Mouse (Mus musculus) CH12.LX (cell line): ENCODE data around the gene Znhit3. TPM values are rescaled to one million over a fixed set of nuclear protein-coding genes. Genes with fewer than 3 reads are reported as not detected.

Experiments
- DNase-seq: peaks from one replicate; pipeline ENCODE4 v3.0.0-alpha.2; 2013; ENCODE audit errors: extremely low read depth
- H3K27ac ChIP-seq: 2 replicates; pipeline ENCODE4 v1.5.1; 2012; ENCODE audit warnings: low read depth, mild to moderate bottlenecking, control low read depth, moderate library complexity; ENCODE audit not compliant: insufficient read depth
- H3K27me3 ChIP-seq: replicated peaks from 2 replicates; pipeline ENCODE3; 2012; ENCODE audit warnings: inconsistent platforms
- H3K36me3 ChIP-seq, 2 experiments: replicated peaks in 1 of 2; 2 replicates each; pipeline versions ENCODE3 to v1.6.1; 2012; ENCODE audit warnings: inconsistent platforms in 1 of 2, low read length in 1 of 2, mild to moderate bottlenecking in 1 of 2, mixed read lengths in 1 of 2, moderate library complexity in 1 of 2; ENCODE audit not compliant: control insufficient read depth in 1 of 2, insufficient read depth in 1 of 2
- H3K4me1 ChIP-seq, 2 experiments: 2 replicates each; pipeline ENCODE4 v1.6.1; 2012; ENCODE audit warnings: inconsistent platforms in 1 of 2, moderate library complexity in 1 of 2; ENCODE audit not compliant: insufficient read depth in 2 of 2, control insufficient read depth in 1 of 2
- H3K4me2 ChIP-seq: 2 replicates; pipeline ENCODE4 v1.6.1; 2012; ENCODE audit warnings: low read depth, mild to moderate bottlenecking, control low read depth; ENCODE audit not compliant: poor library complexity, insufficient read depth, severe bottlenecking
- H3K4me3 ChIP-seq, 3 experiments: fragments of 150-350 bp in 1 of 3; sonication (generic) in 1 of 3; replicated peaks in 1 of 3; 2 replicates each; pipeline versions ENCODE3 to v1.5.1; 2011 to 2012; ENCODE audit warnings: low read depth in 2 of 3, low read length in 2 of 3, mild to moderate bottlenecking in 2 of 3, moderate library complexity in 2 of 3, control low read depth in 1 of 3, improper control_type of control experiment in 1 of 3, inconsistent platforms in 1 of 3, mixed read lengths in 1 of 3; ENCODE audit not compliant: poor library complexity in 1 of 3
- H3K79me2 ChIP-seq: replicated peaks from 2 replicates; pipeline ENCODE4 v1.6.1; 2012; ENCODE audit warnings: mild to moderate bottlenecking, moderate library complexity; ENCODE audit not compliant: control insufficient read depth, poor library complexity, insufficient read depth, severe bottlenecking; ENCODE audit errors: extremely low read depth
- H3K9ac ChIP-seq: 2 replicates; pipeline ENCODE4 v1.6.1; 2012; ENCODE audit warnings: low read depth, mild to moderate bottlenecking, control low read depth, moderate library complexity; ENCODE audit not compliant: insufficient read depth
- H3K9me3 ChIP-seq: replicated peaks from 2 replicates; pipeline ENCODE3; 2012; ENCODE audit warnings: low read length, inconsistent platforms, mixed read lengths
- CHD2 ChIP-seq: IDR thresholded peaks from 2 replicates; pipeline ENCODE4 v1.6.1; 2011; ENCODE audit warnings: low read length, improper control_type of control experiment
- CTCF ChIP-seq, 2 experiments: IDR thresholded peaks in 1 of 2; conservative IDR thresholded peaks in 1 of 2; 2 replicates each; pipeline ENCODE4 v1.5.1; 2011 to 2012; ENCODE audit warnings: low read depth in 2 of 2, low read length in 2 of 2, improper control_type of control experiment in 1 of 2, inconsistent platforms in 1 of 2, mild to moderate bottlenecking in 1 of 2, moderate library complexity in 1 of 2
- ELF1 ChIP-seq: IDR thresholded peaks from 2 replicates; pipeline ENCODE4 v1.6.1; 2014; ENCODE audit warnings: low read depth, mild to moderate bottlenecking, inconsistent platforms, low read length, improper control_type of control experiment
- ETS1 ChIP-seq: conservative IDR thresholded peaks from 2 replicates; pipeline ENCODE4 v1.6.1; 2012; ENCODE audit warnings: low read depth, mild to moderate bottlenecking, inconsistent platforms, low read length, improper control_type of control experiment, moderate library complexity
- IRF4 ChIP-seq: IDR thresholded peaks from 2 replicates; pipeline ENCODE4 v1.6.1; 2014; ENCODE audit warnings: low read depth, mild to moderate bottlenecking, inconsistent platforms, low read length, improper control_type of control experiment
- JUN ChIP-seq: IDR thresholded peaks from 2 replicates; pipeline ENCODE4 v1.6.1; 2011; ENCODE audit warnings: low read depth, mild to moderate bottlenecking, low read length, improper control_type of control experiment, moderate library complexity; ENCODE audit not compliant: insufficient read depth
- KAT2A ChIP-seq: IDR thresholded peaks from 2 replicates; pipeline ENCODE4 v1.6.1; 2012; ENCODE audit warnings: low read length, improper control_type of control experiment, inconsistent platforms; ENCODE audit not compliant: insufficient replicate concordance
- MAZ ChIP-seq: IDR thresholded peaks from 2 replicates; pipeline ENCODE4 v1.6.1; 2012; ENCODE audit warnings: low read depth, mild to moderate bottlenecking, inconsistent platforms, low read length, improper control_type of control experiment, moderate library complexity
- MEF2A ChIP-seq: IDR thresholded peaks from 2 replicates; pipeline ENCODE4 v1.6.1; 2014; ENCODE audit warnings: low read depth, mild to moderate bottlenecking, inconsistent platforms, low read length, improper control_type of control experiment, borderline replicate concordance
- MXI1 ChIP-seq: IDR thresholded peaks from 2 replicates; pipeline ENCODE4 v1.6.1; 2011; ENCODE audit warnings: mild to moderate bottlenecking, low read depth, low read length, improper control_type of control experiment
- MYC ChIP-seq: IDR thresholded peaks from 2 replicates; pipeline ENCODE4 v1.6.1; 2011; ENCODE audit warnings: low read depth, mild to moderate bottlenecking, improper control_type of control experiment, low read length
- NELFE ChIP-seq: IDR thresholded peaks from 2 replicates; pipeline ENCODE4 v1.6.1; 2011; ENCODE audit warnings: low read depth, low read length, improper control_type of control experiment
- PAX5 ChIP-seq: IDR thresholded peaks from 2 replicates; pipeline ENCODE4 v1.6.1; 2012; ENCODE audit warnings: low read length, inconsistent platforms, mixed read lengths
- POLR2AphosphoS2 ChIP-seq: IDR thresholded peaks from 2 replicates; pipeline ENCODE4 v1.6.1; 2011; ENCODE audit warnings: low read depth, low read length, improper control_type of control experiment
- RAD21 ChIP-seq: IDR thresholded peaks from 2 replicates; pipeline ENCODE4 v1.6.1; 2011; ENCODE audit warnings: low read depth, mild to moderate bottlenecking, low read length, improper control_type of control experiment, moderate library complexity
- RCOR1 ChIP-seq: conservative IDR thresholded peaks from 2 replicates; pipeline ENCODE4 v1.6.1; 2012; ENCODE audit warnings: low read depth, mild to moderate bottlenecking, inconsistent platforms, low read length, improper control_type of control experiment
- SIN3A ChIP-seq: IDR thresholded peaks from 2 replicates; pipeline ENCODE4 v1.6.1; 2012; ENCODE audit warnings: low read length, improper control_type of control experiment, inconsistent platforms
- TBP ChIP-seq: conservative IDR thresholded peaks from 2 replicates; pipeline ENCODE4 v1.6.1; 2011; ENCODE audit warnings: low read depth, low read length, improper control_type of control experiment
- TCF12 ChIP-seq: IDR thresholded peaks from 2 replicates; pipeline ENCODE4 v1.6.1; 2014; ENCODE audit warnings: low read depth, mild to moderate bottlenecking, inconsistent platforms, low read length, improper control_type of control experiment
- ZKSCAN1 ChIP-seq: IDR thresholded peaks from 2 replicates; pipeline ENCODE4 v1.6.1; 2012; ENCODE audit warnings: low read depth, inconsistent platforms, low read length, improper control_type of control experiment, borderline replicate concordance
- ZNF384 ChIP-seq: IDR thresholded peaks from 2 replicates; pipeline ENCODE4 v1.6.1; 2012; ENCODE audit warnings: low read depth, low read length, improper control_type of control experiment, inconsistent platforms
- dilution Hi-C: fragments of 300-500 bp; cut with MboI; formaldehyde crosslinking; loops from 2 replicates; pipeline ENCODE4 v1.14.3; 2020; ENCODE audit warnings: low sequenced_read_pairs; ENCODE audit not compliant: extremely low pct_unique_long_range_greater_than_20kb, extremely low pct_ligation_motif_present
- in situ Hi-C: fragments of 300-500 bp; cut with MboI; formaldehyde crosslinking; loops from 3 replicates; pipeline ENCODE4 v1.14.3; 2019; ENCODE audit warnings: low sequenced_read_pairs, low pct_ligation_motif_present, low pct_unique_long_range_greater_than_20kb, mixed read lengths
- polyA plus RNA-seq: library from polyadenylated mRNA; unstranded; fragments of >175 nt; gene quantifications from 2 replicates; pipeline ENCODE4 v1.2.1, GENCODE M21; 2012; ENCODE audit warnings: low read depth; ENCODE audit not compliant: insufficient read length
- total RNA-seq, 2 experiments: library from RNA; depleted of rRNA; stranded (reverse); fragments of 300-350 nt in 1 of 2; fragments of >200 nt in 1 of 2; gene quantifications; 2 replicates each; pipeline ENCODE4 v1.2.3; 2012 to 2014

Znhit3 gene
- total and polyA plus RNA-seq, 3 experiments = 59.3 to 130 (median 62.9) TPM

- no peak overlapping the region for H3K4me3 ChIP-seq
- no peak for DNase-seq
- no peaks in the 10 kb centered on the region for H3K27me3 ChIP-seq
- TF ChIP-seq CHD2 (no peak), KAT2A (no peak), RCOR1 (no peak), RAD21 (no peak; the same call in 1 of the 2 replicates), CTCF (conservative IDR thresholded peaks at IDR 0.05 in 1 of 2, IDR thresholded peaks at IDR 0.05 in 1 of 2; ENCODE audit: low read depth in 2 of 2, low read length in 2 of 2) (peak in 1 of 2 experiments; percentile 30; a peak in 2 of 4 replicates), ZNF384 (peak; percentile 75), PAX5 (no peak), MYC (peak; percentile 86)
- peaks cover 11 to 40% of the 10 kb centered on the region in 2 experiments for H3K36me3 ChIP-seq
- peaks cover 17% of the 10 kb centered on the region for H3K79me2 ChIP-seq
- in situ Hi-C loops = no loop called here
- H3K9ac ChIP-seq = no peak overlapping the region
- no peak overlapping the region for H3K4me2 ChIP-seq
- dilution Hi-C loops = no loop called here
- H3K27ac ChIP-seq = no peak overlapping the region
- H3K4me1 ChIP-seq = peaks cover 0 to 31% of the 10 kb centered on the region in 2 experiments; a peak in 2 of 4 replicates
- H3K9me3 ChIP-seq = no peaks in the 10 kb centered on the region
These were observed 42.9 kb downstream of the Znhit3 start for GRCm38 (mm10) chr11:84873042-84873833.

- peak overlapping the region; percentile 98 for H3K9ac ChIP-seq
These were observed 44.6 kb downstream of the Znhit3 start for GRCm38 (mm10) chr11:84871548-84872069.

GRCm38 (mm10) chr11:84871046-84871445 lies 45.1 kb downstream of the Znhit3 start:
- TF ChIP-seq ETS1 (no peak; the same call in 1 of the 2 replicates), ZNF384 (no peak), MYC (peak; percentile 90), NELFE (peak; percentile 16; the same call in 1 of the 2 replicates), JUN (peak; percentile 5; the same call in 1 of the 2 replicates), MAZ (0 out of 2 replicates have a peak, but pooled peaks have one; percentile 9), SIN3A (no peak; the same call in none of the 2 replicates), MEF2A (0 out of 2 replicates have a peak, but pooled peaks have one; percentile 11), TCF12 (peak; percentile 14; the same call in 1 of the 2 replicates), MXI1 (peak; percentile 71), KAT2A (no peak), IRF4 (peak; percentile 36), POLR2AphosphoS2 (0 out of 2 replicates have a peak, but pooled peaks have one; percentile 73)
- in situ Hi-C loops = no loop called here
- Histone ChIP-seq H3K4me1 (peaks cover 8 to 40% of the 10 kb centered on the region in 2 experiments; a peak in 3 of 4 replicates), H3K27ac (peak overlapping the region; percentile 74), H3K4me3 (peak overlapping the region; percentile 61 to 83 (median 67)), H3K36me3 (peaks cover 2 to 34% of the 10 kb centered on the region in 2 experiments), H3K9me3 (no peaks in the 10 kb centered on the region), H3K27me3 (no peaks in the 10 kb centered on the region), H3K4me2 (peak overlapping the region; percentile 87), H3K9ac (peak overlapping the region; percentile 98), H3K79me2 (peaks cover 27% of the 10 kb centered on the region)
- no peak for DNase-seq
- dilution Hi-C loops = no loop called here

More at GRCm38 (mm10) chr11:84871548-84872069, 44.6 kb downstream of the Znhit3 start:
- TF ChIP-seq ZKSCAN1 (no peak), ZNF384 (peak; percentile 87), TBP (0 out of 2 replicates have a peak, but pooled peaks have one; percentile 4), ELF1 (no peak), KAT2A (no peak)
- Histone ChIP-seq H3K36me3 (peaks cover 2 to 34% of the 10 kb centered on the region in 2 experiments), H3K4me2 (peak overlapping the region; percentile 87), H3K79me2 (peaks cover 23% of the 10 kb centered on the region), H3K9me3 (no peaks in the 10 kb centered on the region), H3K27me3 (no peaks in the 10 kb centered on the region), H3K4me1 (peaks cover 6 to 34% of the 10 kb centered on the region in 2 experiments; a peak in 3 of 4 replicates), H3K4me3 (peak overlapping the region; percentile 61 to 83 (median 67)), H3K27ac (peak overlapping the region; percentile 74)
- dilution Hi-C loops (no loop called here), in situ Hi-C loops (no loop called here)
- DNase-seq = no peak
